Mouse (Mus musculus): ENCODE results near the gene Gm21865. TPM values are rescaled to one million over a fixed set of nuclear protein-coding genes. Genes with fewer than 3 reads are reported as not detected.
"Not testable (repeated sequence)": the region's sequence is repeated elsewhere in the genome, so short reads cannot be mapped to it uniquely, and the experiment has no call there.

Gene Gm21865
- not detected for total RNA-seq (2021)
- long read RNA-seq, experiment 1, result 0 reads
- long read RNA-seq, experiment 2, result 0 reads

- DNase-seq, result not testable (repeated sequence)
Observed at GRCm38 (mm10) chrY:40316803-40317202, at the start of gene Gm21865. Gene Gm21865, minus strand, starts transcription at chrY:40316903.

Other genes starting within 250 kb of the Gm21865 start
- not detected for gene Gm21882, start 64.6 kb upstream of the Gm21865 start, total RNA-seq (2021)

All from gastrocnemius, postnatal 25 days (tissue).